Mouse (Mus musculus): ENCODE results near the gene Foxk1. TPM values are rescaled to one million over a fixed set of nuclear protein-coding genes. Genes with fewer than 3 reads are reported as not detected.

Gene Foxk1
- polyA plus RNA-seq, 1 experiment from 2014 or later, result 3.0 TPM

DNA sequence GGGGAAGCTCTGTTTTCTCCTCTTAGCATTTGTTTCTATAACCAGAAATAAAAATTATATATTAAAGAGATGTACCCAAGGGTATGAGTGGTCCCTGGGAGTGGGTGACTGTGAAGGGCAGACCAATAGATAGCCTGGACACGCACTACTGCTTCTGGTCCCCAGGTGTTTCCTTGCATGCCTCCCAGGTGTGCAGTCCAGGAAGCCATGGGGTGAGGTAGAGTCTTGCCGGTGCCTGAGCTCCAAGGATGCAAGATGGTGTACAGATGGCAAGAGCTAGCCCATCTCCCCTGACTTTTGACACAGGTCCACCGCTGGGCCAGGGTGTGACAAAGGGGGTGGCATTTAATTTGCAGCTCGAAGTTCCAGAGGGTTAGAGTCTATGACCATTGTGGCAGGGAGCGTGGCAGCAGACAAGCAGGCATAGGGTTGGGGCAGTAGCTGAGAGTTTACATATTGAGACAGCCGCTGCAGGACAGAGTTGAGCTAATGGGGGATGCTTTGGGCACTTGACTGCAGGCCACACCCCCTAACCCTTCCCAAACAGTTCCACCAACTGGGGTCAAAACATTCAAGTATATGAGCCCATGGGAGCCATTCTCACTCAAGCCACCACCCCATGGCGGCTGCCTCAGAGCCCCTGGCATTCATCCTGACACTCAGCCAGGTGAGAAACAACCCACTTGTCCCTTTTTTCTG, 60.8 kb downstream of the Foxk1 start:
- H3K27ac ChIP-seq (ENCODE audit: low read depth, low read length), result no peak overlapping the region
- no peaks in the 10 kb centered on the region for H3K27me3 ChIP-seq (ENCODE audit: control insufficient read depth, insufficient read depth, low read length)
- no peaks in the 10 kb centered on the region for H3K9me3 ChIP-seq (replicated peaks; ENCODE audit: control insufficient read depth, low read length)
- peaks cover 7% of the 10 kb centered on the region; the same call in 1 of the 2 replicates for H3K4me1 ChIP-seq (ENCODE audit: control insufficient read depth, insufficient read depth, low read length)
- no peak overlapping the region for H3K4me2 ChIP-seq
- H3K4me3 ChIP-seq (ENCODE audit: low read depth, low read length), result no peak overlapping the region
- 92% methylated on average over 7 of the region's 7 CpGs for WGBS (ENCODE audit: insufficient replicate concordance)
- H3K36me3 ChIP-seq (ENCODE audit: control insufficient read depth, insufficient read depth, low read length), result peaks cover 5% of the 10 kb centered on the region; the same call in 1 of the 2 replicates
- no peak overlapping the region for H3K9ac ChIP-seq (ENCODE audit: low read depth, low read length)
- no peak for ATAC-seq (replicated peaks; ENCODE audit: insufficient number of reproducible peaks, low FRiP score, low TSS enrichment)

DNA sequence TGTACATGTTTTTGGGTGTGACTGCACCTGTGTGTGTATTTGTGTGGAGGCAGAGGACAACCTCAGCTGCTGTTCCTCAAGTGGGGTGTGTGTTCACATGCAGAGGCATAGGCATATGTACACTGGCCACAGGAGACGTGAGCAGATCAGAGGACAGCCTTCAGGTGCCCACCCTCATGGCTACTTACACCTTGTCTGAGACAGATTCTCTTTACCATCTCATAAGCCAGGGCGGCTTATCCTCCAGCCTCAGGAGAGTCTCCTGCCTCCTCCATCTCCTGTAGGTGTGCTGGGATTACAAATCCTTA, 61.3 kb downstream of the Foxk1 start:
- Histone ChIP-seq H3K4me1 (ENCODE audit: control insufficient read depth, insufficient read depth, low read length) (peaks cover 7% of the 10 kb centered on the region; the same call in 1 of the 2 replicates), H3K4me2 (no peak overlapping the region), H3K27ac (ENCODE audit: low read depth, low read length) (0 out of 2 replicates have a peak overlapping the region, but pooled peaks have one; percentile 71), H3K9me3 (replicated peaks; ENCODE audit: control insufficient read depth, low read length) (no peaks in the 10 kb centered on the region), H3K9ac (ENCODE audit: low read depth, low read length) (no peak overlapping the region), H3K36me3 (ENCODE audit: control insufficient read depth, insufficient read depth, low read length) (peaks cover 5% of the 10 kb centered on the region; the same call in 1 of the 2 replicates), H3K27me3 (ENCODE audit: control insufficient read depth, insufficient read depth, low read length) (no peaks in the 10 kb centered on the region), H3K4me3 (ENCODE audit: low read depth, low read length) (no peak overlapping the region)
- ATAC-seq (replicated peaks; ENCODE audit: insufficient number of reproducible peaks, low FRiP score, low TSS enrichment), result no peak
- WGBS (ENCODE audit: insufficient replicate concordance), result 85% methylated on average over 2 of the region's 2 CpGs

GRCm38 (mm10) chr5:142463011-142463410, 61.7 kb downstream of the Foxk1 start:
- peak overlapping the region; percentile 84 for H3K4me2 ChIP-seq
- H3K9ac ChIP-seq (ENCODE audit: low read depth, low read length), result peak overlapping the region; percentile 71
- H3K27me3 ChIP-seq (ENCODE audit: control insufficient read depth, insufficient read depth, low read length), result no peaks in the 10 kb centered on the region
- peaks cover 7% of the 10 kb centered on the region; the same call in 1 of the 2 replicates for H3K4me1 ChIP-seq (ENCODE audit: control insufficient read depth, insufficient read depth, low read length)
- H3K27ac ChIP-seq (ENCODE audit: low read depth, low read length), result peak overlapping the region; percentile 71
- no peak for ATAC-seq (replicated peaks; ENCODE audit: insufficient number of reproducible peaks, low FRiP score, low TSS enrichment)
- H3K4me3 ChIP-seq (ENCODE audit: low read depth, low read length), result peak overlapping the region; percentile 83
- no peaks in the 10 kb centered on the region for H3K9me3 ChIP-seq (replicated peaks; ENCODE audit: control insufficient read depth, low read length)
- peaks cover 5% of the 10 kb centered on the region; the same call in 1 of the 2 replicates for H3K36me3 ChIP-seq (ENCODE audit: control insufficient read depth, insufficient read depth, low read length)
- 85% methylated on average over 6 of the region's 6 CpGs for WGBS (ENCODE audit: insufficient replicate concordance)

DNA sequence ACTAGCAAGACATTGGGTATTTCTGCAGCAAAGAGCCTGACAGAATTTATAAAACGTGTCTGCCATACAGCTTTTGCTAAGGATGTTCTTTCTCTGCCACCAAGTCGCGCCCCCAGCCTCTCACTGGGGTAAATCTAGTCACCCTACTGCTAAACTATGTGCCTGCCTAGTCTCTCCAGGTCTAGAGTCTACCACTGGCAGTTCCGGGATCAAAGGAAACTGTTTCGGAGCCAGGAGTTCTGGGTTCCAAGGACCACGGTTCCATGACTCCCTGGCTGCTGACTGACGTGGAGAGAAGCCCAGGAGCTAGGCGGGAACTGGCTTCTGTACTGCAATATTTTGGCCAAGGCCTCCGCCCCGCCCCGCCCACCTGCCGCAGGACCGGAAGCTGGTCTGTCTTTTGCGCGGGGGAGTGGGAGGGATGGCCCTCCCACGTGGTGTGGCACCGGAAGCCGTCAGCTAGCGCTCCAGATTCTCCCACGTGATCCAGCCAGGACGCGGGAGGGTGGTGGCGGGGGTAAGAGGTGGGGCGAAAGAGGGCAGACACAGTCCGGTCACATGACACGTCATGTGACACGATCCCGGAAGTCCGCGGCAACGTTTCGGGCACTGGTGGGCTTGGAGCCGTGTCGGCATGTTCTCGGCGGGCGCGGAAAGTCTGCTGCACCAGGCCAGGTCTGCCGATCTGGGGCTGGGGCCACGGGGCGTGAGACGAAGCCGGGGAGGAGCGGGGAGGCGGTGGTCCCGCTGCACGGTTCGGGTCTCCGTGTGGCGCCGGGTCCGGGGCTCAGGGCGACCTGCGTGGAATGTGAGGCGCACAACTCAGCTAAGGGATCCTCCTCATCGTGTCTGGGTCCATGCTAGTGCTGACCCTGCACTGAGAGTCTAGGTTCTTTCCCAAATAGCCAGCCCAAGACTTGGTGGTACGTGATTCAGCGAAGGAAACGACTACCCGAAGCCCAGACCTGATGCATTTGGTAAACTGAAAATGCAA, 62.5 kb downstream of the Foxk1 start, which contains the start of gene Ap5z1:
TSS of gene Ap5z1 (plus strand) at position 484 of the 994 bp plus-strand sequence.
- Histone ChIP-seq H3K4me1 (ENCODE audit: control insufficient read depth, insufficient read depth, low read length) (peaks cover 7% of the 10 kb centered on the region; the same call in 1 of the 2 replicates), H3K9ac (ENCODE audit: low read depth, low read length) (peak within 1 kb of the TSS; percentile 76), H3K4me3 (ENCODE audit: low read depth, low read length) (peak within 1 kb of the TSS; percentile 83), H3K27me3 (ENCODE audit: control insufficient read depth, insufficient read depth, low read length) (no peaks in the 10 kb centered on the region), H3K4me2 (peak within 1 kb of the TSS; percentile 84), H3K9me3 (replicated peaks; ENCODE audit: control insufficient read depth, low read length) (no peaks in the 10 kb centered on the region), H3K36me3 (ENCODE audit: control insufficient read depth, insufficient read depth, low read length) (peaks cover 7% of the 10 kb centered on the region; the same call in 1 of the 2 replicates), H3K27ac (ENCODE audit: low read depth, low read length) (peak within 1 kb of the TSS; percentile 71)
- ATAC-seq (replicated peaks; ENCODE audit: insufficient number of reproducible peaks, low FRiP score, low TSS enrichment), result peak; percentile 92
- WGBS (ENCODE audit: insufficient replicate concordance), result 2% methylated on average over 60 of the region's 60 CpGs

DNA sequence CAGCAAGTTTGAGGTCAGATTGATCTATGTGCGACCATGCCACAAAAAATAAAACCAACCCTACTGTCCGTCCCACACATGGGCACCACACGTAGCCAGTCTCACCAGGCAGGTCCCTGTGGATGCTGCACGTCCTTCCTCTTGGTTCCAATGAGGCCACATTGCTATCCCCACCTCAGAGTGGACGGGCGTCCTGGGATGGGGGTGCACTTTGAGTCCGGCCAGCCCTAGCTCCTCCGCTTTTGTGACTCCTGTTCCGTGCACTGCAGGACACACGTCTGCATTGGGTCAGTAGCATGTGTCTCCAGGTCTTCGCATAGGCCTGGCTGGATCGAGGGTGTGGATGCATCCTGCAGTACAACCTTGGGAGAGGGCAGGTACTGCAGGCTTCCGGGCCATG, 67.1 kb downstream of the Foxk1 start:
- H3K27ac ChIP-seq (ENCODE audit: low read depth, low read length), result no peak overlapping the region
- H3K9ac ChIP-seq (ENCODE audit: low read depth, low read length), result no peak overlapping the region
- ATAC-seq (replicated peaks; ENCODE audit: insufficient number of reproducible peaks, low FRiP score, low TSS enrichment), result no peak
- 90% methylated on average over 13 of the region's 13 CpGs for WGBS (ENCODE audit: insufficient replicate concordance)
- H3K4me3 ChIP-seq (ENCODE audit: low read depth, low read length), result no peak overlapping the region
- peaks cover 3% of the 10 kb centered on the region; the same call in 1 of the 2 replicates for H3K4me1 ChIP-seq (ENCODE audit: control insufficient read depth, insufficient read depth, low read length)
- H3K9me3 ChIP-seq (replicated peaks; ENCODE audit: control insufficient read depth, low read length), result no peaks in the 10 kb centered on the region
- peaks cover 14% of the 10 kb centered on the region for H3K36me3 ChIP-seq (ENCODE audit: control insufficient read depth, insufficient read depth, low read length)
- H3K4me2 ChIP-seq, result no peak overlapping the region
- H3K27me3 ChIP-seq (ENCODE audit: control insufficient read depth, insufficient read depth, low read length), result no peaks in the 10 kb centered on the region

DNA sequence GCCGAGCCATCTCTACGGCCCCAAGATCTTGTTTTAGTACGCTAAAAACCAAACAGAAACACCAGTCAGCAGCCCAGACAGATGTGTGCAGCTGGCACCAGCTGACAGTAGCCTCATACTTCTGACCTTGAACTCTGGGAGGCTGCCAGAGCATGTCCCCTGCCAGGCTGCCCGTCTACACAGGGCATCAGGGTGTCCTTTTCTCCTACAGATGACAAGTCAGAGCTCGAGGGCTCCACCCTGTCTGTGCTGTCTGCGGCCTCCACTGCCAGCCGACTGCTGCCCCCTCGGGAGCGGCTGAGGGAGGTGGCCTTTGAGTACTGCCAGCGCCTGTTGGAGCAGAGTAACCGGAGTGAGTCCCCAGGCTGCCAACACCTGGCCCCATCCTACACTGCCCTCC, 68.5 kb downstream of the Foxk1 start:
- ATAC-seq (replicated peaks; ENCODE audit: insufficient number of reproducible peaks, low FRiP score, low TSS enrichment), result no peak; the same call in 1 of the 2 replicates
- 87% methylated on average over 11 of the region's 11 CpGs for WGBS (ENCODE audit: insufficient replicate concordance)

GRCm38 (mm10) chr5:142473696-142474095, 72.4 kb downstream of the Foxk1 start:
- 66% methylated on average over 10 of the region's 10 CpGs for WGBS (ENCODE audit: insufficient replicate concordance)
- no peaks in the 10 kb centered on the region for H3K9me3 ChIP-seq (replicated peaks; ENCODE audit: control insufficient read depth, low read length)
- no peak for ATAC-seq (replicated peaks; ENCODE audit: insufficient number of reproducible peaks, low FRiP score, low TSS enrichment)
- H3K9ac ChIP-seq (ENCODE audit: low read depth, low read length), result no peak overlapping the region
- H3K27ac ChIP-seq (ENCODE audit: low read depth, low read length), result no peak overlapping the region
- H3K4me1 ChIP-seq (ENCODE audit: control insufficient read depth, insufficient read depth, low read length), result no peaks in the 10 kb centered on the region
- H3K4me2 ChIP-seq, result no peak overlapping the region
- H3K4me3 ChIP-seq (ENCODE audit: low read depth, low read length), result no peak overlapping the region
- no peaks in the 10 kb centered on the region for H3K27me3 ChIP-seq (ENCODE audit: control insufficient read depth, insufficient read depth, low read length)
- peaks cover 13% of the 10 kb centered on the region for H3K36me3 ChIP-seq (ENCODE audit: control insufficient read depth, insufficient read depth, low read length)

More for the DNA sequence above, 68.5 kb downstream of the Foxk1 start:
- Histone ChIP-seq H3K27ac (ENCODE audit: low read depth, low read length) (no peak overlapping the region), H3K4me2 (no peak overlapping the region), H3K36me3 (ENCODE audit: control insufficient read depth, insufficient read depth, low read length) (peaks cover 14% of the 10 kb centered on the region), H3K9me3 (replicated peaks; ENCODE audit: control insufficient read depth, low read length) (no peaks in the 10 kb centered on the region), H3K9ac (ENCODE audit: low read depth, low read length) (no peak overlapping the region), H3K27me3 (ENCODE audit: control insufficient read depth, insufficient read depth, low read length) (no peaks in the 10 kb centered on the region), H3K4me1 (ENCODE audit: control insufficient read depth, insufficient read depth, low read length) (peaks cover 2% of the 10 kb centered on the region; the same call in 1 of the 2 replicates), H3K4me3 (ENCODE audit: low read depth, low read length) (no peak overlapping the region)

GRCm38 (mm10) chr5:142475669-142476068, 74.4 kb downstream of the Foxk1 start:
- Histone ChIP-seq H3K36me3 (ENCODE audit: control insufficient read depth, insufficient read depth, low read length) (0 out of 2 replicates have a peak, but pooled peaks cover 3% of the 10 kb centered on the region), H3K4me3 (ENCODE audit: low read depth, low read length) (no peak overlapping the region), H3K27ac (ENCODE audit: low read depth, low read length) (no peak overlapping the region), H3K27me3 (ENCODE audit: control insufficient read depth, insufficient read depth, low read length) (no peaks in the 10 kb centered on the region), H3K9ac (ENCODE audit: low read depth, low read length) (no peak overlapping the region), H3K9me3 (replicated peaks; ENCODE audit: control insufficient read depth, low read length) (no peaks in the 10 kb centered on the region), H3K4me2 (no peak overlapping the region), H3K4me1 (ENCODE audit: control insufficient read depth, insufficient read depth, low read length) (no peaks in the 10 kb centered on the region)
- 68% methylated on average over 7 of the region's 7 CpGs for WGBS (ENCODE audit: insufficient replicate concordance)
- no peak for ATAC-seq (replicated peaks; ENCODE audit: insufficient number of reproducible peaks, low FRiP score, low TSS enrichment)
